Mouse (Mus musculus): ENCODE measurements around the gene Psmb6.
"Not testable (repeated sequence)": the region's sequence is repeated elsewhere in the genome, so short reads cannot be mapped to it uniquely, and the experiment has no call there.

The Psmb6 gene

DNA sequence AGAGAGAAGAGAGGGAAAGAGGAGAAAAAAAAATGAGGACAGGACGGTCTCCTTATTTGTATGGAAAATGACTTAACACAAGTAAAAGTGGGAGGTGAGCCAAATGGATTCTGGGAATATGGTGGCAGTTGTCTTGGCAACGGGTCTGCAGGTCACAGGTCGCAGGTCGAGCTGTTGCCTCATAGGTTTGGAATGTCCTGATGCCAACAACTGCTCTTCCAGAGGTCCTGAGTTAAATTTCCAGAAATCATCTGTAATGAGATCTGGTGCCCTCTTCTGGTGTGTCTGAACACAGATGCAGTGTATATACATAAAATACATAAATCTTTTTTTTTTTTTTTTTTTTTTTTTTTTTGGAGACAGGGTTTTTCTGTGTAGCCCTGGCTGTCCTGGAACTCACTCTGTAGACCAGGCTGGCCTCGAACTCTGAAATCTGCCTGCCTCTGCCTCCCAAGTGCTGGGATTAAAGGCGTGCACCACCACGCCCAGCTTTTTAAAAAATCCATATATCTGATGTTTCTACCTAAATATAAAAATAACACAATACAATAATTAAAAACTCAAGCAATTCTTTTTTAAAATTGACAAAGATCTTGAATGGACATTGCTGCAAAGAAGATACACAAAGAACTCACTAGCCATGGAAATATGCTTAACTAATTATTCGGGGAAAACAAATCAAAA, 1.7 kb upstream of the Psmb6 start:
- DNase-seq (ENCODE audit: low read depth in 2 of 2, low spot score in 2 of 2): not testable (repeated sequence)

- DNase-seq (ENCODE audit: low read depth in 2 of 2, low spot score in 2 of 2): no peak
These were observed 385 bp upstream of the Psmb6 start for GRCm38 (mm10) chr11:70524782-70525181.

DNA sequence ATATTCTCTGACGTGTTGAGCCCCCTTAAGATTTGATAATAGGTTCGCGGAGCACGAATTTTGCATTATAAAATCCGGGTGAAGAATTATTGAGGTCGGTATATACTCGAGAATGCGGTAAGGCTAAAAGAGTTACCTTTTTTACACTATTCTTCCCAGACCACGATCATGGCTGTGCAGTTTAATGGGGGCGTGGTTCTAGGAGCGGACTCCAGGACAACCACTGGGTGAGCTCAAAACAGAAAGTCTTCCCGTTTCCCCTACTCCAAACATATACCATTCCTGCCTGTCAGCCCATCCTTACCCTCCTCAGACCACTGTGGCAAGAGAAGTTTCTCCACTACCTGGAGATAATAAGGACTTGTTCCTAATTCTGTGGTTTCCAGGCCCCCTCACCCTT, 559 bp downstream of the Psmb6 start:
- no peak for DNase-seq (ENCODE audit: low read depth in 2 of 2, low spot score in 2 of 2)

- DNase-seq (ENCODE audit: low read depth in 2 of 2, low spot score in 2 of 2): no peak
These were observed 1.0 kb downstream of the Psmb6 start for GRCm38 (mm10) chr11:70526211-70526610.

DNA sequence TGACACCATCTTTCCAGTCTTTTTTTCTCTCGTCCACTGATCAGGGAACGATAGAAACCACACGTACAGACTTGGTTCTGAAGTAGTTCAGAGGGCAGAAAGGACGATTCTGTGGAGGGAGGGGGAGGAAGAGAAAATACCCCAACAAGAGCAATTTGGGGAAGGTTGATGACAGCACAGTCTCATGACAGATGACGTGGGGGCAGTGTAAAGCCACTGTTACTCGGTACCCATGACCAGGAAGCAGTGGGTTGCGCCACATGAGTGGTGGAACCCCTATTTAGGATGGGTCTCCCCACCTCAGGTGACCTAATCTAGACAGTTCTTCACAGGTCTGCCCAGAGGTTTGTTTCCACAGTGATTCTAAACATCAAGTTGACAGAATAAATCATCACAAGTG, 3.4 kb downstream of the Psmb6 start:
- DNase-seq (ENCODE audit: low read depth in 2 of 2, low spot score in 2 of 2): no peak

GRCm38 (mm10) chr11:70531065-70531464, 5.9 kb downstream of the Psmb6 start:
- DNase-seq (ENCODE audit: low read depth in 2 of 2, low spot score in 2 of 2): not testable (repeated sequence)

GRCm38 (mm10) chr11:70532839-70533238, 7.7 kb downstream of the Psmb6 start, which contains the start of gene Gm40193:
Gene Gm40193, minus strand, starts transcription at chr11:70532939.
- DNase-seq (ENCODE audit: low read depth in 2 of 2, low spot score in 2 of 2): no peak

DNA sequence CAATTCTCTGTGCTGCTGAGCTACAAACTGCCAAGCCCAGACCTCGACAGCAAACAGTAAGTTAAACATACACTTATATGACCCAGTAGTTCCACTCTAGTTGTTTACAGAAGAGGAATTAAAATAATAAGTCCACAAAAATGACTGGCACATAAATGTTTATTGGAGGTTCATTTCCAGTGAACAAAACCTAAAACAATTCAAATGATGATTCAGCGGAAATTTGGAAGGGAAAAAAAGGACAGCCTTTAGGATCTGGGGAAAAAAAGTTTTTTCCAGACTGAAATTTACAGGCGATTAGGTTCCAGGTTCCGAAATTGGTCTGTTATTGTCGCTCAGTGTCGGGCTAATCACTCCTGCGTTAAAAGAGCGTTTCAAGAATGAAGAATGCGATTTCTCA, 14.3 kb downstream of the Psmb6 start:
- no peak for DNase-seq (ENCODE audit: low read depth in 2 of 2, low spot score in 2 of 2)

DNA sequence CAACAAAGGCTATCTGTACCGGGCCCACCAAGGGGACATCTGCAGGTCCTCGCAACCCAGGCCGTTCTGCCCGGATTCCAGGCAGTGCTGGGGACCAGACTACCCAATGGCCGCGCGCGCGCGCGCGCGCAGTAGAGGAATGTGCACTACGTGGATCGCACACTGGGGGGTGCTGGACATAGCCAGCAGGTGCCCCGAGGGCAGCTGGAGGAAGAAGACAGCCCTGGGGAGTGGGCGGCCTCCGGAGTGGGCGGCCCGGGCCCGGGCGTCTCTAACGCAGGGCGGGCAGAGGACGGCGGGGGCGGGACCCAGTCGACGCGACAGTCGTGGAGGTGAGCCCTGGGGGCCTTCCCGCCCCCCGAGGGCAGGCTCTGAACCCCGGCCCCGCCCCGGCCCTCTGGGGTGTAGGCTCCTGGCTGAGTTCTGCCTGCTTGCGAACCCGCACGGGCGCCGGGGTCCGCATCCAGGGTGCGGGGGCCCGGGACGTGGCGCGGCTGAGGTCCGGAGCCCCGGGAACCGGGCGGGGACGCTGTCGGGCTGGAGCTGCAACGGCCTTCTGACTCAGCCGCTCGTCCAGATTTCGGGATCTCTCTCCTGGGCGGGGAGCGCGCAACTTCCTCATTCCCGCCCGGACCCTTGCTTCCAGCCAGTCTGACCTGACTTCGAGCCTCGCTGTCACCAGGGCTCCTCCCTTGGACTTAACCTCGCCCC, 14.9 kb downstream of the Psmb6 start, which contains the start of gene Pld2:
Pld2 (plus strand) TSS at position 188 of the 711 bp plus-strand sequence.
- peak; percentile 78 to 84 for DNase-seq (ENCODE audit: low read depth in 2 of 2, low spot score in 2 of 2)

GRCm38 (mm10) chr11:70540928-70541327, 15.8 kb downstream of the Psmb6 start:
- no peak for DNase-seq (ENCODE audit: low read depth in 2 of 2, low spot score in 2 of 2)

DNA sequence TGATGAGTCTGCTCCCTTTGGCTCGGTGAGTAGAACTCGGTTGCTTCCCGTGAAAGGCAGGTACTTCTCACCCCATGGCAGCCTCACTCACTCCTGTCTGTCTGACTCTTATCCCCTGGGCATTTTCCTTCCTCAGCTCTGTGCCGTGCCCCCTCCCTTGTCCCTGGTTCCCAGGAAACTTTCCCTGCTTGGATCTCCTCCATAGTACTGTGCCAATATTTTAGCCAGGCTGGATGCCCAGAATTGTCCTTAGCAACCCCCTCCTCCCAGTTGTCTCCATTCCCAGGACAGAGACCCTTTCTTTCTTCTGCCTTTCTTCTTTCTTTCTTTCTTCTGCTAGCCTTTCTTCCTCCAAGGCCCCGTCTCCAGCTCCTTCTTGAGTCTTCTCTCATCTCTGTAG, 16.2 kb downstream of the Psmb6 start:
- DNase-seq (ENCODE audit: low read depth in 2 of 2, low spot score in 2 of 2): no peak

DNA sequence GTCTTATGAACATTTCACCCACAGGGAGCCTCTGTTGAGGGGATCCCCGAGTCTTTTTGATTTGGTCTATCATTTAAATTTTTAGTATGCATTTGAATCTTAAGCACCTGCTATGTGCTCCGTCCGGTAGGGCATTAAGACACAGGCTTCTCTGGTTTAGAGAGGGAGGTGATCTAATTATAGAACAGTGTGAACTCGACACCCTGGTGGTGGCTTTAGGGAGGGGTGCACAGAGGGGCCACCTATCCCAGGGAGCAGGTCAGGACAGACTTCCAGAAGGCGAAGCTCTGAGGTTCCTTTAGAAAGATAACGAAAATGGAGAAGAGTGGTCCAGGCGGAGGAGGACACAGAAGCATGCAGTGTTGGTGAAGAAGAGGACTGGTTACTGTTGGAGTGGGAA, 19.3 kb downstream of the Psmb6 start:
- DNase-seq (ENCODE audit: low read depth in 2 of 2, low spot score in 2 of 2): no peak

GRCm38 (mm10) chr11:70551526-70551925, 26.4 kb downstream of the Psmb6 start:
- no peak for DNase-seq (ENCODE audit: low read depth in 2 of 2, low spot score in 2 of 2)

GRCm38 (mm10) chr11:70553940-70554339, 28.8 kb downstream of the Psmb6 start:
- DNase-seq (ENCODE audit: low read depth in 2 of 2, low spot score in 2 of 2): no peak

- DNase-seq (ENCODE audit: low read depth in 2 of 2, low spot score in 2 of 2): no peak
These were observed 32.4 kb downstream of the Psmb6 start for GRCm38 (mm10) chr11:70557545-70557944.

DNA sequence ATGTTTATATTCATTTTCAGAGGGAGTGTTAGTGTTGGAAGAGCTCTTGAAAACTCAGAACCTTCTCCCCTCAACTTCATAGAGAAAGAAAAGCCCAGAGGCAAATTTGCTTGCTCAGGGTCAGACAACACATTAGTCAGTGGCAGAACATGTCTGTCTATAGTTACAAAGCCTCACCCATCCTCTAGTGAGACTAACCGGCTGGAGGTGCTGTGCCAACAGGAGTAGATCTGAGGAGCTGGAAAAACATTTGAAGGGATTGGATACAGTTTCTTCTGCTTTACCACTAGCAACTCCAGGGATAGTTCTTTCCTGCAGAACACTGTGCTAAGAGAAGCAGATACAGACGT, 36.7 kb downstream of the Psmb6 start:
- no peak for DNase-seq (ENCODE audit: low read depth in 2 of 2, low spot score in 2 of 2)

GRCm38 (mm10) chr11:70562287-70562994, 37.3 kb downstream of the Psmb6 start, which contains the start of gene Mink1:
Gene Mink1, plus strand, starts transcription at chr11:70562881.
- peak; percentile 76 to 81 for DNase-seq (ENCODE audit: low read depth in 2 of 2, low spot score in 2 of 2)

- DNase-seq (ENCODE audit: low read depth in 2 of 2, low spot score in 2 of 2): no peak
These were observed 37.9 kb downstream of the Psmb6 start for GRCm38 (mm10) chr11:70562995-70563469.

DNA sequence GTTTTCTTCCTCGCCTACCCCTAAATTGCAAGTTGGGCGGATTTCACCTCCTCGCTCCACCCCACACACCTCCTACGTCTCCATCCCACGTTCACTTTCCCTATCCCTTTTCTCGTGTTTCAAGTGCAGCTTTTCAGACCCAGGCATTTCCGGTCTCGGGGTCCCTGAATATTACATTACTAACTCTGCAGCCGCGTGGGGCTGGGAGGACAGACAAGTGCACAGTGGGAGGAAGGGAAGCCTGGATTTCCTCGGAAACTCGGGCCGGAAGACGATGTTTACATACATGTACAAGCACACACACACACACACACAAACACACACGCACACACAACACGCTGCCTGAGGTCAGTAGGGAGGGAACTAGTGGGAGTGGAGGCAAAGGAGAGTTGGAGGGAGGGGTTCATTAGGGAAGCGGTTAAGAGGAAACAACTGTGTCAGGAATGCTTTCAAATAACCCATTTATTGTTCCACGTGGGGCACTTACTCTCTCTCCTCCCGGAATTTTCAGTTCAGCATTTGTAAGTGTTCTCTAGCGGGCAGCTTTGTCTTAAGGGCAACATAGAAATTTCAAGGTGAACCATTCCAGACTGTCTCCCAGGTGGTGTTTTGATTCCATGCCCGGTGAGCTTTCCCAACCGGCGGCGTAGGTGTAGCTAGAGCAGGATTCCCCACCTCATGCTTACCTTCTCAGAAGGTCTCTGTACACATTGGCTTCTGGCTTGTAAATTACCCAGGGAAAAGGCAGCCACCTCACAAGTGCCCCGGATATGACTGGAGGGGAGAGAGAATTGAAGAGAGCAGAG, 38.5 kb downstream of the Psmb6 start:
- peak in 1 of 2 experiments; percentile 27 for DNase-seq (ENCODE audit: low read depth in 2 of 2, low spot score in 2 of 2)

GRCm38 (mm10) chr11:70564276-70564873, 39.2 kb downstream of the Psmb6 start:
- no peak for DNase-seq (ENCODE audit: low read depth in 2 of 2, low spot score in 2 of 2)

GRCm38 (mm10) chr11:70566586-70566985, 41.4 kb downstream of the Psmb6 start:
- DNase-seq (ENCODE audit: low read depth in 2 of 2, low spot score in 2 of 2): no peak
